Mouse (Mus musculus) ES-E14 (cell line): ENCODE data around the gene Slc5a10.

ENCODE experiments used
- HCFC1 ChIP-seq: IDR thresholded peaks from 2 replicates; pipeline ENCODE4 v1.6.1; 2012; ENCODE audit warnings: low read length, inconsistent platforms, borderline replicate concordance; ENCODE audit not compliant: insufficient read depth
- MAFK ChIP-seq: IDR thresholded peaks from 2 replicates; pipeline ENCODE4 v1.6.1; 2014; ENCODE audit warnings: mild to moderate bottlenecking, low read depth, low read length, inconsistent platforms; ENCODE audit not compliant: insufficient read depth
- ZC3H11A ChIP-seq: IDR thresholded peaks from 2 replicates; pipeline ENCODE4 v1.6.1; 2012; ENCODE audit warnings: low read depth, mild to moderate bottlenecking, inconsistent platforms, low read length, borderline replicate concordance

GRCm38 (mm10) chr11:61667248-61667647 is 53.4 kb downstream of the Slc5a10 start:
- TF ChIP-seq ZC3H11A (no peak), HCFC1 (no peak), MAFK (no peak)
